Mouse (Mus musculus) CD4-positive, CD25-positive, alpha-beta regulatory T cell, adult 9 weeks (primary cell): Measurements from ENCODE around the gene Iglon5. TPM values are rescaled to one million over a fixed set of nuclear protein-coding genes. Genes with fewer than 3 reads are reported as not detected.

ENCODE experiments used
- polyA plus RNA-seq: library from polyadenylated mRNA; unstranded; fragments of 100-300 nt; shearing (Covaris generic); gene quantifications from one replicate; pipeline ENCODE4 v1.2.1, GENCODE M21; 2017

Iglon5 gene
- 0.14 TPM for polyA plus RNA-seq

GRCm38 (mm10) chr7:43489631-43490125 is at the start of gene Iglon5:
Gene Iglon5, minus strand, starts transcription at chr7:43490075.

GRCm38 (mm10) chr7:43462851-43463250 is 27.0 kb downstream of the Iglon5 start, which contains the start of gene Vsig10l:
Gene Vsig10l, plus strand, starts transcription at chr7:43463151.

GRCm38 (mm10) chr7:43443917-43444293 is 46.0 kb downstream of the Iglon5 start, which contains the start of the genes Etfb and Gm45233:
Gene Etfb, plus strand, starts transcription at chr7:43444083.
Gene Gm45233, plus strand, starts transcription at chr7:43444128.

GRCm38 (mm10) chr7:43440482-43440881 is 49.4 kb downstream of the Iglon5 start, which contains the start of gene Cldnd2:
Gene Cldnd2, plus strand, starts transcription at chr7:43440782.

GRCm38 (mm10) chr7:43436341-43437255 is 53.3 kb downstream of the Iglon5 start, which contains the start of gene Nkg7:
Gene Nkg7, plus strand, starts transcription at chr7:43437073.

GRCm38 (mm10) chr7:43427406-43427805 is 62.5 kb downstream of the Iglon5 start, which contains the start of gene Lim2:
Gene Lim2, plus strand, starts transcription at chr7:43427670.

Other genes starting within 250 kb of the Iglon5 start
- gene Zfp715, start 176.8 kb downstream of the Iglon5 start, polyA plus RNA-seq, result 22.9 TPM
- gene Siglecf, start 138.7 kb downstream of the Iglon5 start, polyA plus RNA-seq, result not detected
- 0.57 TPM for gene Siglecg, start 81.9 kb downstream of the Iglon5 start, polyA plus RNA-seq
- not detected for gene Lim2, start 62.4 kb downstream of the Iglon5 start, polyA plus RNA-seq
- gene Nkg7, start 53.0 kb downstream of the Iglon5 start, polyA plus RNA-seq, result 110 TPM
- gene Cldnd2, start 49.3 kb downstream of the Iglon5 start, polyA plus RNA-seq, result not detected
- 154 TPM for gene Etfb, start 46.0 kb downstream of the Iglon5 start, polyA plus RNA-seq
- not detected for gene Gm45233, start 45.9 kb downstream of the Iglon5 start, polyA plus RNA-seq
- gene Vsig10l, start 26.9 kb downstream of the Iglon5 start, polyA plus RNA-seq, result 2.9 TPM
- not detected for gene 4931406B18Rik, start 15.9 kb upstream of the Iglon5 start, polyA plus RNA-seq
- gene Cd33, start 54.4 kb upstream of the Iglon5 start, polyA plus RNA-seq, result not detected
- gene Zfp658, start 72.2 kb upstream of the Iglon5 start, polyA plus RNA-seq, result 8.7 TPM
- gene Zfp719, start 89.5 kb upstream of the Iglon5 start, polyA plus RNA-seq, result 16.0 TPM
- not detected for gene Zfp819, start 117.1 kb upstream of the Iglon5 start, polyA plus RNA-seq
- gene Ceacam18, start 144.6 kb upstream of the Iglon5 start, polyA plus RNA-seq, result not detected
- 0.93 TPM for gene Siglece, start 170.1 kb upstream of the Iglon5 start, polyA plus RNA-seq
- gene Ctu1, start 181.9 kb upstream of the Iglon5 start, polyA plus RNA-seq, result 3.1 TPM
- gene Klk14, start 200.3 kb upstream of the Iglon5 start, polyA plus RNA-seq, result not detected
- gene Klk13, start 222.5 kb upstream of the Iglon5 start, polyA plus RNA-seq, result not detected